Mouse (Mus musculus): Measurements from ENCODE around the gene Ocrl.

- TF ChIP-seq POLR2A (IDR thresholded peaks at IDR 0.05; ENCODE audit: low read depth, low read length) (no peak), CTCF (IDR thresholded peaks at IDR 0.05; ENCODE audit: extremely low read depth, insufficient read depth, insufficient read length, insufficient replicate concordance) (no peak)
Measured at GRCm38 (mm10) chrX:48001151-48001550, 89.0 kb downstream of the Ocrl start.
